Mouse (Mus musculus) neural tube, embryonic 13.5 days (tissue): ENCODE measurements around the gene Homer1. TPM values are rescaled to one million over a fixed set of nuclear protein-coding genes. Genes with fewer than 3 reads are reported as not detected.
A peak's percentile ranks its signal among the peaks of the same experiment; 100 is the strongest.

Experiments
- ATAC-seq: fragments of 200-750 bp; cut with Nextera tagmentation; 2 replicates; pipeline ENCODE4 v1.8.0; 2017; ENCODE audit warnings: low read depth, mild to moderate bottlenecking, moderate TSS enrichment, moderate library complexity
- H3K27ac ChIP-seq: fragments of 300-500 bp; sonication (generic); replicated peaks from 2 replicates; pipeline ENCODE4 v1.5.1; 2015; ENCODE audit warnings: moderate library complexity, mild to moderate bottlenecking, inconsistent platforms
- H3K27me3 ChIP-seq: fragments of 300-500 bp; sonication (generic); 2 replicates; pipeline ENCODE4 v1.6.1; 2015; ENCODE audit warnings: mild to moderate bottlenecking, inconsistent platforms
- H3K36me3 ChIP-seq: fragments of 300-500 bp; sonication (generic); 2 replicates; pipeline ENCODE4 v1.6.1; 2015; ENCODE audit warnings: mild to moderate bottlenecking, inconsistent platforms
- H3K4me1 ChIP-seq: fragments of 300-500 bp; sonication (generic); replicated peaks from 2 replicates; pipeline ENCODE4 v1.6.1; 2015; ENCODE audit warnings: inconsistent platforms
- H3K4me2 ChIP-seq: fragments of 300-500 bp; sonication (generic); 2 replicates; pipeline ENCODE4 v1.6.1; 2015; ENCODE audit warnings: inconsistent platforms, mild to moderate bottlenecking, moderate library complexity
- H3K4me3 ChIP-seq: fragments of 300-500 bp; sonication (generic); 2 replicates; pipeline ENCODE4 v1.5.1; 2015; ENCODE audit warnings: mild to moderate bottlenecking, inconsistent platforms
- H3K9ac ChIP-seq: fragments of 300-500 bp; sonication (generic); 2 replicates; pipeline ENCODE4 v1.6.1; 2015; ENCODE audit warnings: moderate library complexity, mild to moderate bottlenecking, inconsistent platforms
- H3K9me3 ChIP-seq: fragments of 300-500 bp; sonication (generic); 2 replicates; pipeline ENCODE4 v1.6.1; 2016; ENCODE audit warnings: inconsistent platforms
- WGBS: fragments of 180-500 bp; shearing (Covaris S2); methylation state at CpG from one replicate; pipeline ENCODE4 v1.1.7; 2015; 5-methylcytosine and 5-hydroxymethylcytosine counted together
- polyA plus RNA-seq: library from polyadenylated mRNA; unstranded; fragments of >200 nt; fragmentation: Nextera tagmentation; extraction: Ambion mirVana; gene quantifications from 2 replicates; pipeline ENCODE4 v1.2.1, GENCODE M21; 2015

Gene Homer1
- 12.2 and 14.6 TPM in 2 replicates for polyA plus RNA-seq

DNA sequence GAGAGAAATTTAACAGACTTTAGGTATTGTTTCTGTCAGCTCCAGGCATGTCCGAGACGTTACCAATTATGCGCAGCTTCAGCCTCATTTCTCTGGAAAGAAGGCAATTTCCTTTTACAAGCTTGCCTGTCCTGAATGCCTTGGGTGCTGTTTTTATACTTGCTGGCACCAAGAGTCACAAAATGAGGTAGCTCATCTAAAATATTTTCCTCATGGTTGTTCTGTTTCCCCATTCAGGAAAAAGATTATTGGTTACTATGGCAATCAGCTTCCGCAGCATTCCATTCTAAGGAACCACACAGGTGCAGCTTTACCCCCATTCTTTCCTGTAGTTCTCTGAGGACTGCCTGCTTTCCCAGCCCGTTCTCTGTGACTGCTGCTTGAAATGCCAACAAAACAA, at the start of gene Homer1:
Gene Homer1, plus strand, starts transcription at position 320 of the 400 bp plus-strand sequence.
- Histone ChIP-seq H3K27ac (no peak within 1 kb of the TSS), H3K4me1 (peaks cover 6% of the 10 kb centered on the region), H3K27me3 (no peaks in the 10 kb centered on the region), H3K4me3 (no peak within 1 kb of the TSS), H3K4me2 (no peak within 1 kb of the TSS), H3K9me3 (no peaks in the 10 kb centered on the region), H3K36me3 (no peaks in the 10 kb centered on the region), H3K9ac (no peak within 1 kb of the TSS)
- 74% methylated on average over 5 of the region's 5 CpGs for WGBS
- ATAC-seq, result no peak

DNA sequence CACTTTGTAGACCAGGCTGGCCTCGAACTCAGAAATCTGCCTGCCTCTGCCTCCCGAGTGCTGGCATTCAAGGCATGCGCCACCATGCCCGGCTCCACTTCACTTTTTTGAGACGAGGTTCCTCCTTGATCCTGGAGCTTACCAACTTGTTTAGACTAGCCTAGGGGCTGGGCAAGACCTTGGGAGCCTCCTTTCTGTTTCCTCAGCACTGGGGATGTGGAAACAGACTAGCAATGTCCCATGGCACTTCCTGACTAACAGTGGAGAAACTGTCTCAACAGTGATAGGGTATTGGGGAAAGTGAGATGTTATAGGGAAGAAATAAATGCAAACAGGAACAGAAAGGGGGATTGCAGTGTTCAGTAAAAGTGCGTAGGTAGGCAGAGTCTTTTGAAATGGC, 47.7 kb upstream of the Homer1 start:
- no peak overlapping the region for H3K4me2 ChIP-seq
- no peak for ATAC-seq
- H3K27me3 ChIP-seq, result no peaks in the 10 kb centered on the region
- H3K4me1 ChIP-seq, result peaks cover 9% of the 10 kb centered on the region; the same call in 1 of the 2 replicates
- H3K27ac ChIP-seq, result no peak overlapping the region
- H3K9me3 ChIP-seq, result no peaks in the 10 kb centered on the region
- no peak overlapping the region for H3K9ac ChIP-seq
- no peaks in the 10 kb centered on the region for H3K36me3 ChIP-seq
- WGBS, result 89% methylated on average over 6 of the region's 6 CpGs
- H3K4me3 ChIP-seq, result no peak overlapping the region

GRCm38 (mm10) chr13:93252175-93252574, 47.3 kb upstream of the Homer1 start:
- Histone ChIP-seq H3K4me2 (no peak overlapping the region), H3K9me3 (no peaks in the 10 kb centered on the region), H3K36me3 (no peaks in the 10 kb centered on the region), H3K4me1 (peaks cover 9% of the 10 kb centered on the region; the same call in 1 of the 2 replicates), H3K4me3 (no peak overlapping the region), H3K9ac (no peak overlapping the region), H3K27me3 (no peaks in the 10 kb centered on the region), H3K27ac (0 out of 2 replicates have a peak overlapping the region, but pooled peaks have one; percentile 9)
- 64% methylated on average over 10 of the region's 10 CpGs for WGBS
- ATAC-seq, result peak; percentile 50; the same call in 1 of the 2 replicates

- Histone ChIP-seq H3K4me2 (no peak overlapping the region), H3K36me3 (no peaks in the 10 kb centered on the region), H3K9me3 (no peaks in the 10 kb centered on the region), H3K27me3 (no peaks in the 10 kb centered on the region), H3K27ac (no peak overlapping the region), H3K9ac (no peak overlapping the region), H3K4me3 (no peak overlapping the region), H3K4me1 (peaks cover 9% of the 10 kb centered on the region; the same call in 1 of the 2 replicates)
- no peak for ATAC-seq
- 73% methylated on average over 5 of the region's 5 CpGs for WGBS
Observed at GRCm38 (mm10) chr13:93252941-93253340, 46.5 kb upstream of the Homer1 start.

GRCm38 (mm10) chr13:93267151-93267550, 32.3 kb upstream of the Homer1 start:
- no peak overlapping the region for H3K9ac ChIP-seq
- H3K4me2 ChIP-seq, result no peak overlapping the region
- H3K4me3 ChIP-seq, result no peak overlapping the region
- no peak overlapping the region for H3K27ac ChIP-seq
- ATAC-seq, result no peak
- H3K27me3 ChIP-seq, result no peaks in the 10 kb centered on the region
- H3K36me3 ChIP-seq, result no peaks in the 10 kb centered on the region
- WGBS, result 93% methylated on average over 2 of the region's 2 CpGs
- H3K9me3 ChIP-seq, result no peaks in the 10 kb centered on the region
- no peaks in the 10 kb centered on the region for H3K4me1 ChIP-seq

GRCm38 (mm10) chr13:93300581-93300980, 1.1 kb downstream of the Homer1 start:
- no peak for ATAC-seq
- Histone ChIP-seq H3K9ac (no peak overlapping the region), H3K27me3 (no peaks in the 10 kb centered on the region), H3K9me3 (no peaks in the 10 kb centered on the region), H3K4me3 (no peak overlapping the region), H3K36me3 (no peaks in the 10 kb centered on the region), H3K4me1 (peaks cover 8% of the 10 kb centered on the region), H3K4me2 (no peak overlapping the region), H3K27ac (no peak overlapping the region)
- 90% methylated on average over 5 of the region's 5 CpGs for WGBS

DNA sequence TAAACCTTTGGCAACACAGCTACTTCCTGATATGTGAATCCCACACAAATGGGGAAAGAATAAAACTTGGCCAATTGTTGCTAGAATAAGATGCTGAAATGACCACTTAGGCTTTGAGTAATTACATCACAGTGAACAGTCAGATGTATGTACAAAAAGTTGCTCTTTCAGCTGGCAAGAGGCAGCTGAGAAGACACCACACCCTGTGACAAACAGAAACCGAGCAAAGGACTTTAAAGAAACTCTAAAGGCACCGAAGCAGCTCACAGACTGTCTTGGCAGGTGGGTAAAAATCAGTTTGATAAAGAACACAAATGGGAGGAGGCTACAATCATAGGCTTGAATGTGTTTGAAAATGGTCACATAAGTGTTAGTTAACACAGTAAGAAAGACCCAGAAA, 1.6 kb downstream of the Homer1 start:
- no peaks in the 10 kb centered on the region for H3K36me3 ChIP-seq
- H3K9ac ChIP-seq, result no peak overlapping the region
- H3K4me2 ChIP-seq, result no peak overlapping the region
- no peaks in the 10 kb centered on the region for H3K27me3 ChIP-seq
- ATAC-seq, result no peak
- H3K4me1 ChIP-seq, result peaks cover 13% of the 10 kb centered on the region
- no peak overlapping the region for H3K4me3 ChIP-seq
- H3K27ac ChIP-seq, result no peak overlapping the region
- H3K9me3 ChIP-seq, result no peaks in the 10 kb centered on the region
- WGBS, result 85% methylated on average over 2 of the region's 2 CpGs

GRCm38 (mm10) chr13:93302846-93303562, 3.6 kb downstream of the Homer1 start:
- WGBS, result 11% methylated on average over 19 of the region's 19 CpGs
- no peaks in the 10 kb centered on the region for H3K27me3 ChIP-seq
- H3K9me3 ChIP-seq, result no peaks in the 10 kb centered on the region
- peak; percentile 73; the same call in 1 of the 2 replicates for ATAC-seq
- no peaks in the 10 kb centered on the region for H3K36me3 ChIP-seq
- H3K27ac ChIP-seq, result peak overlapping the region; percentile 99
- peak overlapping the region; percentile 81 for H3K4me2 ChIP-seq
- H3K4me1 ChIP-seq, result peaks cover 32% of the 10 kb centered on the region
- H3K4me3 ChIP-seq, result peak overlapping the region; percentile 85
- H3K9ac ChIP-seq, result peak overlapping the region; percentile 93

DNA sequence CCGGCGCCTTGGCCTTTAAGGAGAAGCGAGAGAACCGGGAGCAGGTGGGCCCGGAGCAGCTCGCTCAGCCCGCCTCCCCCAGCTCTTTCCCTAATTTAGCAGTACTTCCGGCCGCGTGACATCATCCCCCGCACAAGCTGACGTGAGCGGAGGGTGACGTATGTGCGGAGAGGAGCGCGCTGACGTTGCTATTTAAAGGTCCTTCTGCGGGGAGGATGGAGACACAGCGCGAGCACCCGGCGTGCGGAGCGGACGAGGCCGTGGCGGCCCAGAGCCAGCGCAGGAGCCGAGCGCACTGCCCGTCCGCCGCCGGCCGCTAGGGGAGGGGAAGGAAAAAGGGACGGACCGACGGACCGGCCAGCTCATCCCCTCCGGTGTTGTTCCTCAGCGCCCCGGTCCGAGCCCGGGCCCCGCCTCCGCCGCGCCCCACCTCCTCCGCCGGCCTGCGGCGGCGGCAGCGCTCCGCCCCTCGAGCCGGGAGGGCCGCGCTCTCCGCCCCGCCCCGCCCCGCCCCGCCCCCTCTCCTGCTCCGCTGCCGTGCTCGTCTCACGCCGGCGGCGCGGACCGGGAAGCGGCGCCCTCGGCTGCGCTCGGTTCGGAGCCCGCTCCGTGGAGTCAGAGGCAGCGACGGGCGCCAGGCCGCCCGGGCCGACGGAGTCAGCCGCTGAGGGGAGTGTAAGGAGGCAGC, 4.3 kb downstream of the Homer1 start:
- Histone ChIP-seq H3K4me3 (peak overlapping the region; percentile 85), H3K4me1 (peaks cover 39% of the 10 kb centered on the region), H3K9ac (peak overlapping the region; percentile 93), H3K27me3 (no peaks in the 10 kb centered on the region), H3K4me2 (peak overlapping the region; percentile 81), H3K36me3 (no peaks in the 10 kb centered on the region), H3K27ac (peak overlapping the region; percentile 99), H3K9me3 (no peaks in the 10 kb centered on the region)
- under 1% methylated on average over 49 of the region's 90 CpGs for WGBS
- peak; percentile 98 for ATAC-seq

- Histone ChIP-seq H3K4me1 (peaks cover 45% of the 10 kb centered on the region), H3K9me3 (no peaks in the 10 kb centered on the region), H3K4me3 (peak overlapping the region; percentile 85), H3K4me2 (peak overlapping the region; percentile 81), H3K9ac (peak overlapping the region; percentile 93), H3K27ac (peak overlapping the region; percentile 99), H3K36me3 (no peaks in the 10 kb centered on the region), H3K27me3 (no peaks in the 10 kb centered on the region)
- ATAC-seq, result peak; percentile 54; the same call in 1 of the 2 replicates
- WGBS, result under 1% methylated on average over 63 of the region's 64 CpGs
Observed at GRCm38 (mm10) chr13:93304251-93305001, 5.0 kb downstream of the Homer1 start.

DNA sequence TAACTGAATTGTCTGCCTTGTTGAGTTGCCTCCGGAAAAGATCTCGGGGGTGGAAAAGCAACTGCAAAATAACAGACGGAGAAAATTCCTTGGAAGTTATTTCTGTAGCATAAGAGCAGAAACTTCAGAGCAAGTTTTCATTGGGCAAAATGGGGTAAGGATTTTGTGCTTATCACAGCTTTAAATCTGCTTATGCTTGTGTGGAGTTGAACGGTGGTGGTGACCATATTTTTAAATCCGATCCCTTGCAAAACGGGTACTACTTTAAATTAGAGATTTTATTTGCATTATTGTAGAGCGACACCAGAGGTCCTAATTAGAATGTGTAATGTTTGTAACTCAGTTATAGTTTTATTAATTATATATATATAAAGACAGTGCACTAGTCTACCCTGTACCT, 5.7 kb downstream of the Homer1 start:
- H3K27ac ChIP-seq, result no peak overlapping the region
- peaks cover 48% of the 10 kb centered on the region for H3K4me1 ChIP-seq
- 10% methylated on average over 7 of the region's 7 CpGs for WGBS
- no peaks in the 10 kb centered on the region for H3K36me3 ChIP-seq
- no peaks in the 10 kb centered on the region for H3K9me3 ChIP-seq
- H3K4me2 ChIP-seq, result peak overlapping the region; percentile 81
- H3K27me3 ChIP-seq, result no peaks in the 10 kb centered on the region
- peak overlapping the region; percentile 85 for H3K4me3 ChIP-seq
- ATAC-seq, result no peak
- H3K9ac ChIP-seq, result peak overlapping the region; percentile 93

DNA sequence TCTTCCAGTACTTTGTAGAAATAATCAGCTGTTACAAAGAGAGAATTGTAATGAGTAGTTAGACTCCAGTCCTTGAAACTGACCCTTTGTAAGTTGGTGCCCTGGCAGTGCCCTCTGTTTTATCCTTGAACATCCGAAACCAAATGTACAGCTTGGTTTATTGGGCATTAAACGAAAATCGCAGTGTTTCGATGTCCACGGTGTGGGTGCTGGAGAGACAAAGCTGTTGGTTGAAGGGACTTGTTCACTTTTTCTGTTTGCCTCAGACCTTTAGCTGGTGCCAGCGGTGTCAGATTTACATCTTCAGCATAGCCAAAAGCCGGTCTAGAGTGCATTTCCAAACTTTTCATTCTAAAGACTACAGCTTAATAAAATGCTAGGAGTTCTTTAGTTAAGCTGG, 6.2 kb downstream of the Homer1 start:
- peaks cover 50% of the 10 kb centered on the region for H3K4me1 ChIP-seq
- peak overlapping the region; percentile 81 for H3K4me2 ChIP-seq
- H3K4me3 ChIP-seq, result peak overlapping the region; percentile 85
- no peaks in the 10 kb centered on the region for H3K27me3 ChIP-seq
- no peak for ATAC-seq
- no peaks in the 10 kb centered on the region for H3K9me3 ChIP-seq
- no peaks in the 10 kb centered on the region for H3K36me3 ChIP-seq
- no peak overlapping the region for H3K27ac ChIP-seq
- H3K9ac ChIP-seq, result peak overlapping the region; percentile 64
- 8% methylated on average over 7 of the region's 7 CpGs for WGBS
